Mouse (Mus musculus) ES-CJ7 (cell line): ENCODE measurements at regions not wholly inside any gene's neighbourhood (a gene's known extent, or its start where the extent isn't known, plus 50 kb on each side); places are given as distances from the start of the nearest gene placed in this dataset.
"Not testable (repeated sequence)": the region's sequence is repeated elsewhere in the genome, so short reads cannot be mapped to it uniquely, and the experiment has no call there.

Experiments used
- DNase-seq: peaks from one replicate; pipeline ENCODE4 v3.0.0; 2011; ENCODE audit warnings: low read depth, low spot score

DNA sequence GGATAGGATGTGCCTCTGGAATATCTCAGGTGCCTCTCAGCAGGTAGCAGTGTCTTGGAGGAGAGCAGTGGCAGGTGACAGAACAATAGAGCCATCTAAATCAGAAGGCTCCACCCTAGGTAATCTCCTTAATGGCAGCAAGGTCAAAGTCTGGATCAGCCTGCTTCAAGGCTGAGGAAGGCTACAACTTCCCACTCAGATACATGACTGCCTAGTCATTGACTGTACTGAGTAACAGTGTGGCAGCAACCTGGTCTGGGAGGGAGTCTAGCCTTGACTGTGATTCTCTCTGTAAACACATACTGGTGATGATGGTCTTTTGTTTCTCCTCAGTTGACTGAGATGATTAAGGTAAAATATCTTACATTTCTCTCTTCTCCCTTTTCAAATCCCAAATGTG, 754.5 kb upstream of the Slc10a2 start:
- peak; percentile 25 for DNase-seq

DNA sequence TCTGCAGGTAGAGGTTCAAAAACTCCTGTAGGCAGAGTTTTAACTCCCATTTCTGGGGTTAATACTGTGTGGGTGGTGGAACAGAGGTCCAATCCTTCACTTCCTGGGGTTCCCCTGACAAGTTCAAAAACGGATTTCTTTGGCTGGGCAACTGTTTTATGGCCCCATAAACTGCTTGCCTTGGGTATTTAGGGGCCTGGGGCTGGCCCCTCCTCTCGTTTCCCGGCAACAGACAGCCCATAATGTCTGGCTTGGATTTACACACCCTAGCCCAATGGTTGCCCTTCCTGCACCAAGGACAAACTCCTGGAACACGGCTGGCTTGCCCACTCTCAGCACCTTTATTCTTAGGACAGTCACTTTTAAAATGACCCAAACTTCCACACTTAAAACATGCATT, 752.2 kb upstream of the Slc10a2 start:
- not testable (repeated sequence) for DNase-seq
